Mouse (Mus musculus) cerebellum, adult 2 months (tissue): Measurements from ENCODE around the gene Herc6. TPM values are rescaled to one million over a fixed set of nuclear protein-coding genes. Genes with fewer than 3 reads are reported as not detected.
A peak's percentile ranks its signal among the peaks of the same experiment; 100 is the strongest.
"Not testable (repeated sequence)": the region's sequence is repeated elsewhere in the genome, so short reads cannot be mapped to it uniquely, and the experiment has no call there.

Source experiments
- DNase-seq, 2 experiments: peaks; one replicate each; pipeline ENCODE4 v3.0.0; 2021
- H3K27ac ChIP-seq: fragments of 200-500 bp; 2 replicates; pipeline ENCODE4 v1.5.1; 2012; ENCODE audit warnings: low read length, control low read depth, inconsistent platforms; ENCODE audit not compliant: insufficient read depth
- H3K27me3 ChIP-seq: fragments of 200-500 bp; 2 replicates; pipeline ENCODE4 v1.6.1; 2012; ENCODE audit warnings: inconsistent platforms, mild to moderate bottlenecking, low read length, moderate library complexity; ENCODE audit not compliant: control insufficient read depth, insufficient read depth
- H3K4me1 ChIP-seq: fragments of 200-500 bp; 2 replicates; pipeline ENCODE4 v1.6.1; 2011; ENCODE audit warnings: low read length; ENCODE audit not compliant: control insufficient read depth, insufficient read depth
- H3K4me3 ChIP-seq: fragments of 200-500 bp; replicated peaks from 2 replicates; pipeline ENCODE3; 2011; ENCODE audit warnings: mild to moderate bottlenecking, low read depth, low read length, control low read depth; ENCODE audit not compliant: insufficient read depth
- CTCF ChIP-seq: fragments of 200-500 bp; IDR thresholded peaks from 2 replicates; pipeline ENCODE4 v1.5.1; 2011; ENCODE audit warnings: low read depth, mild to moderate bottlenecking, control low read depth, low read length, moderate library complexity, borderline replicate concordance; ENCODE audit not compliant: insufficient read depth
- POLR2A ChIP-seq: fragments of 200-500 bp; IDR thresholded peaks from 2 replicates; pipeline ENCODE4 v1.6.1; 2011; ENCODE audit warnings: low read length, control low read depth, borderline replicate concordance; ENCODE audit not compliant: insufficient read depth
- WGBS: fragments of 180-500 bp; shearing (Covaris S2); methylation state at CpG from one replicate; pipeline ENCODE4 v1.1.7; 2018; 5-methylcytosine and 5-hydroxymethylcytosine counted together
- polyA plus RNA-seq: library from polyadenylated mRNA; depleted of rRNA; stranded (reverse); fragments of >200 nt; gene quantifications from 2 replicates; pipeline ENCODE4 v1.2.3, GENCODE M21; 2012

Herc6 gene
- polyA plus RNA-seq, 1 experiment = 1.6 TPM

DNA sequence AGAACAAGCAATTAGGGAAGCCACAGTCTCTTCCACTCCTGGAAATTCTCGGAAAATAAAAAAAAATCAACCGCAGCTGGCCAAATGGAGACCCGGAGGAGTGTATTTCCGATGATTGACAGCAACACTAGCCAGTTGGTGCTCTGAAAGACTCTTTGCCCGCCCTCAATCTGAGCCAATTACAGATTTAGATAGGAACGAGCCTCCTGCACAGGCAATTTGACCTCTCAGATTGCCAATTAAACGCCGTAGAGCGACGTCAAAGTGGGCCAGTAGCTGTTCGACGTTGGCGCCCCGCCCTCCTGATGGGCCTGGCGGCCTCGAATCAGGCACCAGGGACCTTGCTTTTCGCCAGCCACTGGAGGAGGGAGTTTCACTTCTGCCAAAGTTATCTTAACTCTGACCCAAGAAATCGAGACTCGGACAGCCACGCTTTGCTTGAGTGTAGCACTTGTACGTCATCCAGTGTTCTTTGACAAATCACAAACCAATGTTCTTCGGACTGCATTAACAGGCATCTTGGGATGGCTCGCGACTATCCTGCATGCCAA, 45.3 kb upstream of the Herc6 start, which contains the start of gene Ppm1k:
Ppm1k (minus strand) TSS at position 83 of the 551 bp plus-strand sequence.
- H3K4me1 ChIP-seq = peaks cover 3% of the 10 kb centered on the region; the same call in 1 of the 2 replicates
- under 1% methylated on average over 24 of the region's 24 CpGs for WGBS
- H3K27me3 ChIP-seq = no peaks in the 10 kb centered on the region
- no peak for TF ChIP-seq CTCF
- peak; percentile 52; the same call in 1 of the 2 replicates for TF ChIP-seq POLR2A
- H3K4me3 ChIP-seq = peak within 1 kb of the TSS; percentile 88
- DNase-seq = peak; percentile 97 to 99
- peak within 1 kb of the TSS; percentile 68 for H3K27ac ChIP-seq

DNA sequence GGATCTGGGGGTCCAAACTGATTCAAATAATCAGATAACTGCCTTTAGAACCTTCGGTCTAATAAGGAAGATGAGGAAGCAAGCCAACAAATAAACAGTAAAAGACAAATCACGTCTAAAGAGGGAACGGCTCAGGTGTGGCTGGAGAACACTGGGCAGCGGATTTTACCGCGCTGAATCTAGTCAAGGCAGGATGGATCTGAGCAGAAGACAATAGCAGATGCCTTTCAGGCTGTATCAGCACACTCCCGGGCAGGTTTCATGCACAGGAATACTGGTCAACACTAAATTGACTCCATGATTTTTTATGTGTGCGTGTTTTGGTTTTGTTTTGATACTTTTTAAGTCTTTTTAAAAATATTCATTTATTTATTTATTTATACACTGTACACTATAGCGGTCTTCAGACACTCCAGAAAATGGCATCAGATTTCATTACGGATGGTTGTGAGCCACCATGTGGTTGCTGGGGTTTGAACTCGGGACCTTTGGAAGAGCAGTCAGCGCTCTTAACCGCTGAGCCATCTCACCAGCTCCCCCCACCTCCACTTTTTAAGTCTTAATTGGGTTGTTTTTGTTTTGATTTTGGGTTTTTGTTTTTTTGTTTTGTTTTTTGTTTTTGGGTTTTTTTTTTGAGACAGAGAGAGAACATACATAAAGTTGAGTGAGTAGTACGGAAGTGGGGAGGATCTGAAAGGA, 44.7 kb upstream of the Herc6 start:
- Histone ChIP-seq H3K4me3 (peak overlapping the region; percentile 88), H3K27ac (no peak overlapping the region), H3K27me3 (no peaks in the 10 kb centered on the region), H3K4me1 (peaks cover 3% of the 10 kb centered on the region; the same call in 1 of the 2 replicates)
- DNase-seq = peak; percentile 44 to 47
- TF ChIP-seq POLR2A (no peak), CTCF (no peak)
- 9% methylated on average over 14 of the region's 14 CpGs for WGBS

DNA sequence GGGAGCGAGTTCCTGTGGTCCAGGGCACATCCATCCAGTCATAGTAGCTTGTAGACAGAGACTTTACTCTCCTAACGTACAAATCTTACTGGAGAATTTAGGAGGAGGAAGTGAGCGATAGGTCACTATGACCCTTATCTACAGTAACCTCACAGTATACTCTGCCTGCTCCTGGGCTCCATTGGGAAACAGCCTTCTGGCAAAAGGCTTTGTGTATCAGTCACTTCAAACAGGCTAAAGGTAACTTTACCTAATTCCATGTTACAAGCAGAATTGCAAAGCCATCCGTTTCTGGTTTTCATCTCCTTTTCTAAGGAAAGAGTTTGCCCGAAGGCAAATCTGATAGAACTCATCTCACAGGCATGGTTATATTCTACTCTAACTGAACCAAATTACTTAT, 42.9 kb upstream of the Herc6 start:
- 95% methylated on average over 5 of the region's 5 CpGs for WGBS

DNA sequence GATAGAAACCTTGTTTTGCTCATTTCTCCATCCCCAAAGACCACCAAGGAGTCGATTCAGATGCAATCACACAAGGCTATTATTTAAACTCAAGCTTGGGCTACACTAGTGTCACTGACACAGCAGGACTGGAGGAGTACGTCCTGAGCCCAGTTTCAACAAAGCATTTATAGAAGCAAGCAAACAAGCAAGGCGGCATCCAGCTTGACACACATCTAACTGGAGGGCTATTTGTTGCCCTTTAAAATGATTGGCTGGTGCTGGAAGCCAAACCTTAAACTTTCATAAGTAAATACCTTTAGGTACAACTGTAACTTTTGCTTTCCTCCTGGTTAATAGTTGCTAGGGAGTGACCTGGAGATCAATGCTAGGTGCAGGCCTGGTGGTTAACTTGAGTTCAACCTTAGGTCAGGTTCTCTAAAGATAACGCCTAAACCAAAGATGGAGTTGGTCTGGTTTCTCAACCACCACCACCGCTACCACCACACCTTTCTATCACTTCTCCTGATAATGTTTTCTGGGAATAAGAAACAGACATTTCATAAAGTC, 39.8 kb upstream of the Herc6 start:
- 79% methylated on average over 5 of the region's 5 CpGs for WGBS
- TF ChIP-seq CTCF (no peak), POLR2A (no peak)

More for the DNA sequence above, 42.9 kb upstream of the Herc6 start:
- H3K4me3 ChIP-seq = no peak overlapping the region
- no peaks in the 10 kb centered on the region for H3K27me3 ChIP-seq
- TF ChIP-seq CTCF = no peak
- no peaks in the 10 kb centered on the region for H3K4me1 ChIP-seq
- no peak overlapping the region for H3K27ac ChIP-seq
- DNase-seq = no peak

DNA sequence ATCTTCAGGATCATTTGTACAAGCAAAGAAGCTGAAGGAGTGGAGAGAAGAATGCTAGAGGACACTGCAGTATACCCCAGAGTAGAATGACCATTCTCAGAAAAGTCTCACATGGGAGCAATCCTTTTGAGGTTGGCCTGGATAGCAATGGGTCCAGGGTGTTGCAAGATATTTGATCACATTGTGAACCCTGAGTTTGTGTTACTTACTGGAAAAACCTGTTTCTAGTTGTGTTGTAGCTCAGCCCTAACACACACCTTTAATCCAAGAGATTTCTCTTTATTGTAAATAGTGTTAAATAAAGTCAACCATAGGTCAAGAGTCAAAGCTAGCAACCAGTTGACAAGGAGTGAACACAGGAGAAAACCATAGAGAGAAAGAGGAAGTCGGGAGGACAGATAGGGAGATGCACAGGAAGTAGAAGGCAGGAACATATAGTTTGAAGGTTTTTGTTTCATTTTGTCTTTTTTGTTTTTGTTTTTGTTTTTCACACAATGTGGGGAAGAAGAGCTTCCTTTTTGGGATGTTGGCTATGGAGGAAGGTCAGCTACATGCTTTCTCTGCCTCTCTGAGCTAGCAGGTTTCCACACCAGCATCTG, 39.0 kb upstream of the Herc6 start:
- DNase-seq = no peak
- TF ChIP-seq POLR2A = no peak
- TF ChIP-seq CTCF = no peak
- WGBS = 90% methylated on average over 1 of the region's 1 CpGs
- no peaks in the 10 kb centered on the region for H3K4me1 ChIP-seq
- no peak overlapping the region for H3K4me3 ChIP-seq
- H3K27ac ChIP-seq = no peak overlapping the region
- H3K27me3 ChIP-seq = no peaks in the 10 kb centered on the region

More for the DNA sequence above, 39.8 kb upstream of the Herc6 start:
- Histone ChIP-seq H3K27me3 (no peaks in the 10 kb centered on the region), H3K4me1 (no peaks in the 10 kb centered on the region), H3K27ac (no peak overlapping the region), H3K4me3 (no peak overlapping the region)
- DNase-seq = no peak

DNA sequence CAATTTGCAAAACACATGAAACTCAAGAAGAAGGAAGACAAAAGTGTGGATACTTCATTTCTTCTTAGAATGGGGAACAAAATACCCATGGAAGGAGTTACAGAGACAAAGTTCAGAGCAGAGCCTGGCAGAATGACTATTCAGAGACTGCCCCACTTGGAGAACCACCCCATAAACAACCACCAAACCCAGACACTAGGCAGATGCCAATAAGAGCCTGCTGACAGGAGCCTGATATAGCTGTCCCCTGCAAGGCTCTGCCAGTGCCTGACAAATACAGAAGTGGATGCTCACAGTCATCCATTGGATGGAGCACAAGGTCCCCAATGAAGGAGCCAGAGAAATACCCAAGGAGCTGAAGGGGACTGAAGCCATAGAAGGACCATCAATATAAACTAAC, 37.2 kb upstream of the Herc6 start:
- not testable (repeated sequence) for H3K27me3 ChIP-seq, DNase-seq, H3K27ac ChIP-seq, H3K4me3 ChIP-seq, H3K4me1 ChIP-seq

DNA sequence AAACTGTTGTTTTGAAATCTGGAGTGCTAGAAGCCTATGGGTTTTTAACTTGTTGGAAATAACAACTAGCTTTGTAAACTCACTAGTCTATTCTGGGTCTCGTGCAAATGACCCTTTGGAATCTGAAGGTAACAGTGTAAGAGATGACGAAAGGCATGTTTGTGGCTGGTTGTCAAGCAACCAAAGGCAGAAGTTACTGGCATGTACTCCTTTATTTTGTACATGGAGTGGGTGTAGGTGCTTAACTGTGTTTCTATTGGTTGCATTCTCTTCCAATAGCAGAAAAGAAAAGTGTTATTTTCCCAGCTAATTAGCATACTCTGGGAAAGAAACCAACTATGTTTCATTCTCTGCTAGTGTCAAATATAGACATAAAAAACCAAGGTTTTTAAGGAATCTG, 35.9 kb upstream of the Herc6 start:
- Histone ChIP-seq H3K27ac (no peak overlapping the region), H3K4me3 (no peak overlapping the region), H3K4me1 (no peaks in the 10 kb centered on the region), H3K27me3 (no peaks in the 10 kb centered on the region)
- no peak for DNase-seq
- WGBS = 53% methylated on average over 2 of the region's 2 CpGs
- TF ChIP-seq POLR2A (no peak), CTCF (no peak)
